Mouse (Mus musculus): Measurements from ENCODE around the gene Kdm6b.
A peak's percentile ranks its signal among the peaks of the same experiment; 100 is the strongest.

Gene Kdm6b

DNA sequence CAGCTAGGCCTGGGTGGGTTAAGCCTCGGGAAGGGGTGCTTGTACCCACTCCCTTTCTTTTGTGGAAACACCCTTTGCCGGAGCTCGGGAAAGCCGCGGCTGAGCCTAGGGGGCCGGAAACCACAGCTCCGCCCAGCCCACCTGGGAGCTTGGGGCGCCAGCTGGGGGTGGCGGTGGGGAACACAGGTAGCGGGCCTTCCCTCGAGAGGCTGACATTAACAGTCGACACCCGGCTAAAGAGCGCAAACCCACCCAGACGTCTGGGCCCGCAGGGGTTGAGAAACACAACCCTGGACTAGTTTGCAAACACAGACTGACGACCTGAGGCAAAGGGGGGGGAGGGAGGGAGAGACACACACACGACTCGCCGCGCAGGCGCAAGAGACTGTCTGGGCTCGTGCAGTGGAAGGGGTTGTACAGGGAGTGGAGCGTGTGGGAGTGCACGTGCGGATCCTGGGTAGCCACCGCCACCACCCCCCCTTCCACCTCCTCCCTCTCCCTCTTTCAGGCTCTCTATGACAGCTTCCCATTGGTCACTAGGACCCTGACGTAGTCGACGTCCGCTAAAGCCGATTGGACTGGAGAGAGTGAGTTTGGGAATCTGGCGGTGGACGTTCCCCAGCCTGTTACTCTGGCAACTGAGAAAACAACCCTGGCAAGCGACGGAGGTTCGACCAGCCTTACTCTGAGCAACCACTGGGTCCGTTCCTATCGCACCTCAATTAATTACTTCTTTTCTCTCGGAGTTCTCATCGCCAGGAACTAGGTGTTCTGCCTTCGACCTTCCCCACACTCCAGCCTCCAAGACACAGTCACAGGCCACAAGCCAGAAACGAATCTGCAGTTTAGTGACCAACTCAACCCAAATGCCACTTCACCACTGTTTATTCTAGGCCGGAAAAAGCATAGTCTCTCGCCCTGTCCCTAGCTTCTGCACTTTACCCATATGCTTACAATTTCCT is 5.3 kb upstream of the Kdm6b start:
- DNase-seq, result peak; percentile 92

DNA sequence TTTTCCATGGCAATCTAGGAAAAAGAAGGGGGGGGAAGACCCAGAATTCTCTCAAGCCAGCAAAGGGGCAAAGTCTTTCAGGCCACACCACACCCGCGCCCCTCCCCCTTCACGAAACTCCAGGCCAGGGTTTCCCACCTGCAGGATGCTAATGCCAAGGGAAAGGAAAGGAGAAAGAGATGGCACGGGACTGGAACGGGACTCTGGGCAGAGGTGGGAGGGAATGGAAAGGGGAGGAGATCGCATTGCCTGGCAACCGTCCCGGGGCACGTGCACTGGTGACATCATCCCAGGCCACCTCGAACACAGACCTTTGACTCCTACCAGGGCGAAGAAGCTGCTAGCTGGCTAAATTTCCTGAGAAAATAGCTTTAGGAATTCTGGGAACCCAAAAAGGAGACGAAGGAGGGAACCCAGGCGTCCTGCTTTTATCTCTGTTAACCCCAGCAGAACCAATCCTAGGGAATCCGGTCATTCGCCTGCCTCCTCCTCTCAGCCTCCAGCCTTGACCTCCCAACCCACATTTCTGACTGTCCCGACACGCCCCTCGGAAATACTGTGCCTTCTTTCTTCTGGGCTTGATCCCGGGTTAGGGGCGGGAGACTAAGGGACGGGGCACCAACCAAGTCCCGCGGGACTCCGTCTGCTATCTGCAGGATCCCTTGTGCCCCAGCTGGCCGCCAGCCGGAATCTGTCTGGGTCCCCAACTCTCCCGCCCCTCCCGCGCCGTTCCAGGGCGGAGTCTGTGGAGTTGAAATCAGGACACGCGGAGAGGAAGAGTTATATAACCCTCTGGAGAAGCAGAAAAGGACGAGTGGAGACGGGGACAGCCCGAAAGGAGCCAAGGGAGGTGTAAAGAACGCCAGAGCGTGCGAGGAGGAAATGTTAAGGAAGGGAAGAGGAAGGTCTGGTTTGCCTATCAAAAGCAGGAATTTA is 4.2 kb upstream of the Kdm6b start:
- DNase-seq, result peak; percentile 72

DNA sequence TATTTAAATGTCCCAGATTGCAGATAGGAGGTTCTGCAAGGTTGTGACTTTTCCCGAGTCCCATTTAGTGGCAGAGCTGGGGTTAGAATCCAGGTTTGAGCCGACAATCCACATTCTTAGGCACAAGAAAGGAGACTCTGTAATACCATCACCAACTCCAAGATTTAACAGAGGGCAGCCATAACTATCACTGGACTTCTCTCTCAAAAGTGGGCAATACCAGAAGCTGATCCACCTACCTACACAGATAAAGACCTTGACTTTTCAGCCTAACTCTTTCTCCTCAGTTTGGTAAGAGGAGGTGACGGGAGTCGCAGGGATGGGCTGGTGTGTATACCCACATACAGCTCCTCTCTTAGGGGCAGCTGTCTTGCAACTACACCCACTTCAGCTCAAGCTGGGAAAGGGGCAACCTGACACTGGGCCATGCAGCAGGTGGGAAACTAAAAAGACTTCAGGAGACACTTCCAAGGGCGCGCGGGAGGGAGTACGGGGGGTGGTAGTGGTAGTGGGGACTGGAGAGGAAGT is 3.5 kb upstream of the Kdm6b start:
- DNase-seq, result no peak

- DNase-seq, result no peak
These were observed 3.0 kb upstream of the Kdm6b start for GRCm38 (mm10) chr11:69416509-69416908.

- DNase-seq, result peak; percentile 76
These were observed 2.4 kb upstream of the Kdm6b start for GRCm38 (mm10) chr11:69415668-69416451.

DNA sequence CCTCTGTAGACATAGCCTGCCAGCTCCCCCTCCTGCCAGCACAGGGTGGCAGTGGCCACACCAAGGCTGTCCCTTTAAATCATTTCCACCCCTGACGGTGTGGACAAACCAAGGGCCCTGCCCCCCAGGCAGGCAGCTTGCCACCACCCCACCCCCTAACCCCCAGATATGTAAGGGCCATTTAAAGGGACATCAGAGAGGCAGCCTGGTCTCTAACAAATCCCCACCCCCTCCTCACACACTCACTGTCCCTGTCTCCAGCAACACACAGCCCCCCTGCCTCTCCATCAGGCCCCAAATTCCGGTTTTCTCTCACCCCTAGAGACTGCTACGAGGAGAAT is 1.8 kb upstream of the Kdm6b start:
- no peak for DNase-seq

GRCm38 (mm10) chr11:69414421-69415326 is 1.2 kb upstream of the Kdm6b start:
- DNase-seq, result peak; percentile 38

DNA sequence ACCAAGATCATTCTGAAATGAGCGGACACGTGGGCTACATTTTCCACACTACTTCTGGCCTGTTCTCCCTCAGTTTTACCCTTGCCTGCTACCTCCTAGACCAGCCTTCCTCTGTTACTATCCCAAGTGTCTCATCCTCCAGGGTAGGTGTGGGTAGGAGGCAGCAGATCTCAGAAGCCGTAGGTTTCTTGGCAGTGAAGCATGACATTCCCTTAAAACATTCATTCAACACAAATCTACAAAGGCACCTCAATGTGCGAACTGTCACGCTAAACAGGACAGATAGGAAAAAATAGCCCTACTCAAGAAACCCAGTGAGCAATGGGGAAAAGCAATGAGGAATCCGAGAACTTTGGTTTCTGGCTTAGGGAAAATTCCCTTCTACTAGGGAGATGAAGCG is 927 bp downstream of the Kdm6b start:
- no peak for DNase-seq

GRCm38 (mm10) chr11:69411538-69412203 is 1.8 kb downstream of the Kdm6b start:
- peak; percentile 69 for DNase-seq

GRCm38 (mm10) chr11:69411073-69411535 is 2.4 kb downstream of the Kdm6b start:
- DNase-seq, result peak; percentile 92

GRCm38 (mm10) chr11:69410310-69411072 is 3.0 kb downstream of the Kdm6b start:
- peak; percentile 78 for DNase-seq

DNA sequence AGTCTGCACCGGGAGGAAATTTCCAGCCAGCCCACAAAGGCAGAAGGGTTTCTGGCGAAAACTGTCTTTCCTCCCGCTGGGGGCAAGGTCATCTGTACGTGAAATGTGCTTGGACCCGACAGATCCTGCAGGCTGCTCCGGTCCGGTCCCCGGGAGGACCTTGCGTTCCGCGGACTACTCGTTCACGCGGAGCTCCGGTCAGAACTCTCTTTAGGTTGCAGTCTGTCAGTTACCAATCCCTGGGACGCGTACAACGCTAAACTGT is 3.5 kb downstream of the Kdm6b start:
- DNase-seq, result no peak

GRCm38 (mm10) chr11:69409378-69410044 is 4.0 kb downstream of the Kdm6b start:
- DNase-seq, result peak; percentile 94

GRCm38 (mm10) chr11:69408541-69409377 is 4.7 kb downstream of the Kdm6b start:
- peak; percentile 77 for DNase-seq

GRCm38 (mm10) chr11:69407724-69408004 is 5.8 kb downstream of the Kdm6b start:
- DNase-seq, result no peak

DNA sequence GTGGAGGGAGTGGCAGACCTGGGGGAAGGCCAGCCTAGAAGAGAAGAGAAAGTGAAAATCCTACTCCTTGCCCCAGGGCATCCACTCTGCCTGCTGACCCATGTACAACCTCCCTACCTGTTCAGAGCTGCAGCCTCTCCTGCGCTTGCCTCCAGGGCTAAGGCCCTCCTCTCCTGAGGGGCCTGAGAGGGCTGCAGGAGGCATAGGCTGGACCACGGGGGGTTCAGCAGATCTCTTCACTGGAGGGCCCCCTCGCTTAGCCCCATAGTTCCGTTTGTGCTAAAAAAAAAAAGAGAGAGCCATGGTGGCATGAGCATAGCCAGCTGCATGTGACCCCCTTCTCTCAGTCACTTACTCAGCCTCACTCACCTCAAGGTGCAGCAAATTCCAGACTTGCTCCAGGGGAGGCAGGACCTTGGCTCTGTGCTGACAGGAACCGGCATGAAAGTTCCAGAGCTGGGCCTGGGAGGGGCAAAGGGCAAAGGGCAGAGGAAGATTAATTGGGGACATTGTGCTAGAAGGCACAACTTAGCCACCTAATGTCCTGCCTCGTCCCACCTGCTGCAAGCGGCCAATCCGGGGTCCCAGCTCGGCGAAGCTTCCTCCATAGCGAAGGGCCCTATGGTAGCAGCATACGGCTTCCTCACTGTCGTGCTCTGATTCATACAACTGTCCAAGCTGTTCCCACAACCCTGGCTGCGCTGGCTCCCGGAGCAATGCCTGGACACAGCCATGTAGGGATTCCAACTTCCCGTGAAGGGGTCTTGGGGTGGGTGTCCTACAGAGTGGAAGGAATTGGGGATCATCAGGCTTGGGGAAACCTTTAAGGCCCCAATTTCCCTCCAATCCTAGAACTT is 6.4 kb downstream of the Kdm6b start:
- DNase-seq, result no peak

GRCm38 (mm10) chr11:69406282-69406681 is 7.2 kb downstream of the Kdm6b start:
- no peak for DNase-seq
